Mouse (Mus musculus) small intestine, adult 2 months (tissue): ENCODE measurements around the gene Cuta. TPM values are rescaled to one million over a fixed set of nuclear protein-coding genes. Genes with fewer than 3 reads are reported as not detected.

Experiments
- H3K27ac ChIP-seq: fragments of 200-500 bp; 2 replicates; pipeline ENCODE4 v1.5.1; 2012; ENCODE audit warnings: low read depth, low read length, control low read depth, inconsistent platforms; ENCODE audit not compliant: insufficient read depth
- H3K27me3 ChIP-seq: fragments of 200-500 bp; 2 replicates; pipeline ENCODE4 v1.6.1; 2012; ENCODE audit warnings: mild to moderate bottlenecking, moderate library complexity, low read length, inconsistent platforms; ENCODE audit not compliant: control insufficient read depth, insufficient read depth
- H3K36me3 ChIP-seq: fragments of 200-500 bp; 2 replicates; pipeline ENCODE4 v1.6.1; 2012; ENCODE audit warnings: mild to moderate bottlenecking, low read length, control low read depth, inconsistent platforms; ENCODE audit not compliant: control insufficient read depth, insufficient read depth
- H3K4me1 ChIP-seq: fragments of 200-500 bp; 2 replicates; pipeline ENCODE4 v1.6.1; 2012; ENCODE audit warnings: low read length, inconsistent platforms, mixed read lengths; ENCODE audit not compliant: control insufficient read depth, insufficient read depth, insufficient read length
- H3K4me3 ChIP-seq: fragments of 200-500 bp; 2 replicates; pipeline ENCODE4 v1.5.1; 2012; ENCODE audit warnings: low read depth, mild to moderate bottlenecking, control low read depth, inconsistent platforms, low read length, moderate library complexity
- CTCF ChIP-seq: fragments of 200-500 bp; IDR thresholded peaks from 2 replicates; pipeline ENCODE4 v1.5.1; 2012; ENCODE audit warnings: low read depth, mild to moderate bottlenecking, control low read depth, inconsistent platforms, low read length, moderate library complexity, mixed read lengths; ENCODE audit not compliant: insufficient replicate concordance, insufficient read length; ENCODE audit errors: extremely low read depth
- POLR2A ChIP-seq: fragments of 200-500 bp; IDR thresholded peaks from 2 replicates; pipeline ENCODE4 v1.6.1; 2012; ENCODE audit warnings: low read depth, mild to moderate bottlenecking, control low read depth, inconsistent platforms, low read length, moderate library complexity
- WGBS: fragments of 180-500 bp; shearing (Covaris S2); methylation state at CpG from one replicate; pipeline ENCODE4 v1.1.7; 2018; 5-methylcytosine and 5-hydroxymethylcytosine counted together
- polyA plus RNA-seq: library from polyadenylated mRNA; depleted of rRNA; stranded (reverse); fragments of >200 nt; gene quantifications from 2 replicates; pipeline ENCODE4 v1.2.3, GENCODE M21; 2012

Gene Cuta
- polyA plus RNA-seq, 1 experiment: 151 TPM

DNA sequence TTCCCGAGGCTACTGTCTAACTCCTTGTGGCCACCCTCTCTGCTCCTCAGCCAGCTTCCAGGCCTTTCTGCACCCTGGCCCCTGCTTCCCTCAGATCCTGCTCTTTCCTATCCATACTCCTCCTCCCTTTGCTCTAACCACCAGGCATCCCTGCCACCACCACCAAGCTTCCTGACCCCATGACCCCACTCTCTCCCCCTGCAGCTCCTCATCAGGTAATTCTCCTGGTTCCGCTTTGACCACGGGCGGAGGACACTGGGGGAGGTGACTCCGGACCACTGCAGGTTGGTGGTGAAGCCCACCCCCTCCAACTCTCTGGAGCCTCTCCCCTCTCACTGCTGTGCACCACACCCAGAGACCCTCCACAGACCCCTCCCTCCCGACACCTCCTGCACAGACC lies 28.1 kb upstream of the Cuta start:
- TF ChIP-seq POLR2A (no peak), CTCF (no peak)
- WGBS: 94% methylated on average over 6 of the region's 6 CpGs
- H3K4me1 ChIP-seq: no peaks in the 10 kb centered on the region; the same call in 1 of the 2 replicates

GRCm38 (mm10) chr17:26966993-26967392 lies 27.6 kb upstream of the Cuta start:
- TF ChIP-seq POLR2A: no peak
- TF ChIP-seq CTCF: no peak
- Histone ChIP-seq H3K4me3 (no peak overlapping the region), H3K27ac (no peak overlapping the region), H3K4me1 (no peaks in the 10 kb centered on the region; the same call in 1 of the 2 replicates), H3K36me3 (no peaks in the 10 kb centered on the region), H3K27me3 (no peaks in the 10 kb centered on the region)
- 91% methylated on average over 11 of the region's 11 CpGs for WGBS

More for the DNA sequence above, 28.1 kb upstream of the Cuta start:
- Histone ChIP-seq H3K4me3 (no peak overlapping the region), H3K27ac (no peak overlapping the region), H3K36me3 (no peaks in the 10 kb centered on the region), H3K27me3 (no peaks in the 10 kb centered on the region)

DNA sequence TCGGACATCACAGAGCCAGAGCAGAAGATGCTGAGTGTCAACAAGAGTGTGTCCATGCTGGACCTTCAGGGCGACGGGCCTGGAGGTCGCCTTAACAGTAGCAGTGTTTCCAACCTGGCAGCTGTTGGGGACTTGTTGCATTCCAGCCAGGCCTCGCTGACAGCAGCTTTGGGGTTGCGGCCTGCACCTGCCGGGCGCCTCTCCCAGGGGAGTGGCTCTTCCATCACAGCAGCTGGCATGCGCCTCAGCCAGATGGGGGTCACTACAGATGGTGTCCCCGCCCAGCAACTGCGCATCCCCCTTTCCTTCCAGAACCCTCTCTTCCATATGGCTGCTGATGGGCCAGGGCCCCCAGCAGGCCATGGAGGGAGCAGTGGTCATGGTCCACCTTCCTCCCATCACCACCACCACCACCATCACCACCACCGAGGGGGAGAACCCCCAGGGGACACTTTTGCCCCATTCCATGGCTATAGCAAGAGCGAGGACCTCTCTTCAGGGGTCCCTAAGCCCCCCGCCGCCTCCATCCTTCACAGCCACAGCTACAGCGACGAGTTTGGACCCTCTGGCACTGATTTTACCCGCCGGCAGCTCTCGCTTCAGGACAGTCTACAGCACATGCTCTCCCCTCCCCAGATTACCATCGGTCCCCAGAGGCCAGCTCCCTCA lies 22.3 kb upstream of the Cuta start:
- Histone ChIP-seq H3K4me1 (no peaks in the 10 kb centered on the region), H3K36me3 (no peaks in the 10 kb centered on the region), H3K27me3 (no peaks in the 10 kb centered on the region), H3K4me3 (no peak overlapping the region), H3K27ac (no peak overlapping the region)
- TF ChIP-seq POLR2A (no peak), CTCF (no peak)
- WGBS: 75% methylated on average over 21 of the region's 21 CpGs

- Histone ChIP-seq H3K36me3 (no peaks in the 10 kb centered on the region), H3K4me1 (peaks cover 2% of the 10 kb centered on the region), H3K27ac (no peak overlapping the region), H3K4me3 (no peak overlapping the region), H3K27me3 (no peaks in the 10 kb centered on the region)
- TF ChIP-seq CTCF: no peak
- no peak for TF ChIP-seq POLR2A
- WGBS: 92% methylated on average over 4 of the region's 4 CpGs
These were observed 20.4 kb upstream of the Cuta start for GRCm38 (mm10) chr17:26959815-26960214.

DNA sequence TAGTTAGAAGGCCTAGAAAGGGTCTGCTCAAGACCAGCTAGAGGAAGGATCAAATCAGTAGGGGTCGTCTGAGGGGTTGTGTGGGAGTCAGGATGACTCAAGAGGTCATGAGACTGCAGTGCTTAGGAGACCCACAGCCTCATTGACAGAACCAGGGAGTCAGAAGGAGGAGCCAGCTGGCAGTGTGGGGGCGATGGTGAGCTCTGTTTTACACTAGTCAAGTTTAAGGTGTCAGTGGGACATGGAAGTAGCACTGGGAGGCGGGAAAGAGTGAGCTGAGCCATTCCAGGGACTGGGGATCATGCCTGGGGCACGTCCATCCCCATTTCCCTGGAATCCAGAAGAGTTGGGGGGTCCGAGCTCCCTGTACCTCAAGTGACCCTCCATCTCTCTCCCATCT lies 19.5 kb upstream of the Cuta start:
- 69% methylated on average over 5 of the region's 5 CpGs for WGBS
- no peak for TF ChIP-seq POLR2A
- no peak for TF ChIP-seq CTCF
- H3K4me1 ChIP-seq: peaks cover 5% of the 10 kb centered on the region
- H3K4me3 ChIP-seq: no peak overlapping the region
- no peaks in the 10 kb centered on the region for H3K27me3 ChIP-seq
- no peak overlapping the region for H3K27ac ChIP-seq
- no peaks in the 10 kb centered on the region for H3K36me3 ChIP-seq

DNA sequence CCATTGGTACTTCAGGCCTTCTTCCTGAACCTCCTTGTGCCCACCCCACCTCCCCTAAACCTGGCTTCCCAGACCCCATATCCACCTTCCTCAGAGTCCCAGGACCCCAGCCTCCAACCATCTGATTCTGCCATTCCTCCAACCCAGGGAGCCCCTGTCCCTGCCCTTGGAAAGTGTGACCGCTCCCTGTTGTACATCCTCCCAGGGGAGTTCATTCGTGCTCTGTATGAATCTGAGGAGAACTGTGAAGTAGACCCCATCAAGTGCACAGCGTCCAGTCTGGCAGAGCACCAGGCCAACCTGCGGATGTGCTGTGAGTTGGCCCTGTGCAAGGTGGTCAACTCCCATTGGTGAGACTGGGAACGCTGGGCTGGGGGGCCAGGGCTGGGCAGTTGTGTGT lies 18.5 kb upstream of the Cuta start:
- Histone ChIP-seq H3K36me3 (no peaks in the 10 kb centered on the region), H3K4me1 (peaks cover 13% of the 10 kb centered on the region), H3K27me3 (no peaks in the 10 kb centered on the region), H3K27ac (no peak overlapping the region), H3K4me3 (no peak overlapping the region)
- TF ChIP-seq CTCF (no peak), POLR2A (no peak)
- 95% methylated on average over 5 of the region's 5 CpGs for WGBS

- peaks cover 13% of the 10 kb centered on the region for H3K4me1 ChIP-seq
- H3K27me3 ChIP-seq: no peaks in the 10 kb centered on the region
- TF ChIP-seq CTCF: no peak
- TF ChIP-seq POLR2A: no peak
- no peak overlapping the region for H3K27ac ChIP-seq
- WGBS: 82% methylated on average over 18 of the region's 18 CpGs
- H3K4me3 ChIP-seq: no peak overlapping the region
- H3K36me3 ChIP-seq: no peaks in the 10 kb centered on the region
These were observed 17.5 kb upstream of the Cuta start for GRCm38 (mm10) chr17:26956895-26957294.
